Mouse (Mus musculus): ENCODE results near the gene Emc1.

Gene Emc1

GRCm38 (mm10) chr4:139351931-139352711 lies at the start of gene Emc1, which contains the start of the genes Mrto4 and Ubr4:
Gene Emc1 (plus strand): TSS chr4:139352587.
Gene Mrto4 (minus strand): TSS chr4:139352576.
Gene Ubr4 (plus strand): TSS chr4:139352609.
- peak; percentile 82 to 85 for DNase-seq (ENCODE audit: low spot score in 2 of 2)

- DNase-seq (ENCODE audit: low spot score in 2 of 2): no peak
Measured at GRCm38 (mm10) chr4:139305521-139305920, 46.9 kb upstream of the Emc1 start.

GRCm38 (mm10) chr4:139307916-139308315 lies 44.5 kb upstream of the Emc1 start:
- DNase-seq (ENCODE audit: low spot score in 2 of 2): peak; percentile 35 to 59

- DNase-seq (ENCODE audit: low spot score in 2 of 2): no peak
Measured at GRCm38 (mm10) chr4:139309651-139310050, 42.7 kb upstream of the Emc1 start.

- DNase-seq (ENCODE audit: low spot score in 2 of 2): peak; percentile 94 to 98
Measured at GRCm38 (mm10) chr4:139310171-139310898, 42.1 kb upstream of the Emc1 start, which contains the start of the genes Pqlc2 and Akr7a5. Gene Pqlc2 (minus strand): TSS chr4:139310708. Gene Akr7a5 (plus strand): TSS chr4:139310744.

- no peak for DNase-seq (ENCODE audit: low spot score in 2 of 2)
Measured at GRCm38 (mm10) chr4:139310899-139311701, 41.3 kb upstream of the Emc1 start.

- no peak for DNase-seq (ENCODE audit: low spot score in 2 of 2)
Measured at GRCm38 (mm10) chr4:139311707-139312106, 40.7 kb upstream of the Emc1 start.

GRCm38 (mm10) chr4:139312632-139313031 lies 39.8 kb upstream of the Emc1 start:
- no peak for DNase-seq (ENCODE audit: low spot score in 2 of 2)

- DNase-seq (ENCODE audit: low spot score in 2 of 2): no peak
Measured at GRCm38 (mm10) chr4:139318449-139318848, 33.9 kb upstream of the Emc1 start.

- no peak for DNase-seq (ENCODE audit: low spot score in 2 of 2)
Measured at GRCm38 (mm10) chr4:139319740-139320139, 32.6 kb upstream of the Emc1 start.

- DNase-seq (ENCODE audit: low spot score in 2 of 2): peak; percentile 50 to 63
Measured at GRCm38 (mm10) chr4:139330605-139331004, 21.8 kb upstream of the Emc1 start.

GRCm38 (mm10) chr4:139334631-139335295 lies 17.6 kb upstream of the Emc1 start:
- no peak for DNase-seq (ENCODE audit: low spot score in 2 of 2)

- no peak for DNase-seq (ENCODE audit: low spot score in 2 of 2)
Measured at GRCm38 (mm10) chr4:139335507-139335906, 16.9 kb upstream of the Emc1 start.

- peak; percentile 23 to 63 for DNase-seq (ENCODE audit: low spot score in 2 of 2)
Measured at GRCm38 (mm10) chr4:139336822-139337483, 15.4 kb upstream of the Emc1 start.

GRCm38 (mm10) chr4:139338145-139338544 lies 14.2 kb upstream of the Emc1 start:
- no peak for DNase-seq (ENCODE audit: low spot score in 2 of 2)

- DNase-seq (ENCODE audit: low spot score in 2 of 2): no peak
Measured at GRCm38 (mm10) chr4:139340835-139341234, 11.6 kb upstream of the Emc1 start.

- DNase-seq (ENCODE audit: low spot score in 2 of 2): no peak
Measured at GRCm38 (mm10) chr4:139341556-139342233, 10.7 kb upstream of the Emc1 start.

GRCm38 (mm10) chr4:139343718-139344117 lies 8.7 kb upstream of the Emc1 start:
- no peak for DNase-seq (ENCODE audit: low spot score in 2 of 2)

GRCm38 (mm10) chr4:139345416-139346019 lies 6.9 kb upstream of the Emc1 start:
- DNase-seq (ENCODE audit: low spot score in 2 of 2): no peak

GRCm38 (mm10) chr4:139352832-139353231 lies 445 bp downstream of the Emc1 start:
- no peak for DNase-seq (ENCODE audit: low spot score in 2 of 2)

All from heart, adult 9 months (tissue).